Mouse (Mus musculus): ENCODE data around the gene Gmnn. TPM values are rescaled to one million over a fixed set of nuclear protein-coding genes. Genes with fewer than 3 reads are reported as not detected.
A peak's percentile ranks its signal among the peaks of the same experiment; 100 is the strongest.

The Gmnn gene
- total and polyA plus RNA-seq, 3 experiments = 127 to 155 (median 129) TPM

DNA sequence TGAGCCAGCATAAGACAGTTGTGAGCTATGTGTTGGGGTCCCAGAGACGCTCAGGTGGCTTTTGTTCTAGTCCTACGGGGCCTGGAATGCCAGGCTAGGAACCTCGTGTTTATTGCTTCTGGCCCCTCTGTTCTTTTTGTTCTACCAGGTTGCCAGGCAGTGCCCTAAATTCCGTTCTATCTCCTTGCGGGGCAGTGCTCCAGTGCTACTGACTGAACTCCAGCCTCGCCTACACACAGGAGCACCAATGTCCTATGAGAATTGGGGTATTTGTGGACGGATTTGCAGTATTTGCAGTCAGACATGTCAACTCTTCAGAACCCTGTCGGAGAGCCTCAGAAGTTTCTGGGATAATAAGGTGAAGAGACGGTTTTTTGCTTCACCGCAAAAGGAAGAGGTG, 20.7 kb downstream of the Gmnn start, which contains the start of gene Armh2:
TSS of gene Armh2 (plus strand) at position 205 of the 400 bp plus-strand sequence.
- no peak for DNase-seq (ENCODE audit: low read depth, low spot score)
- H3K36me3 ChIP-seq (ENCODE audit: control insufficient read depth in 1 of 2, insufficient read depth in 2 of 2, low read length in 2 of 2) = no peaks in the 10 kb centered on the region
- no peak within 1 kb of the TSS for H3K27ac ChIP-seq (ENCODE audit: control insufficient read depth, low read depth, low read length)
- TF ChIP-seq RAD21 (IDR thresholded peaks at IDR 0.05; ENCODE audit: low read depth, low read length) (no peak), SIN3A (IDR thresholded peaks at IDR 0.05; ENCODE audit: low read length) (no peak), ZKSCAN1 (IDR thresholded peaks at IDR 0.05; ENCODE audit: low read depth, low read length) (no peak), EP300 (IDR thresholded peaks at IDR 0.05; ENCODE audit: low read depth in 1 of 2, low read length in 2 of 2) (no peak), MAFK (IDR thresholded peaks at IDR 0.05; ENCODE audit: borderline replicate concordance, low read depth, low read length) (no peak), SMC3 (IDR thresholded peaks at IDR 0.05; ENCODE audit: low read depth, low read length) (no peak), JUND (IDR thresholded peaks at IDR 0.05; ENCODE audit: low read depth, low read length) (no peak), MEF2A (IDR thresholded peaks at IDR 0.05; ENCODE audit: extremely low read depth, insufficient replicate concordance, low read depth, low read length, poor library complexity, severe bottlenecking) (no peak)
- H3K9me3 ChIP-seq (replicated peaks; ENCODE audit: insufficient read depth, low read length) = no peaks in the 10 kb centered on the region
- no peaks in the 10 kb centered on the region for H3K27me3 ChIP-seq (ENCODE audit: control insufficient read depth in 1 of 2, insufficient read depth in 2 of 2, low read length in 2 of 2)
- no peak within 1 kb of the TSS for H3K4me3 ChIP-seq (ENCODE audit: control insufficient read depth in 1 of 2, insufficient read depth in 1 of 2, low read depth in 2 of 2, low read length in 2 of 2)
- H3K4me1 ChIP-seq (ENCODE audit: control insufficient read depth in 1 of 2, insufficient read depth in 2 of 2, low read length in 2 of 2) = no peaks in the 10 kb centered on the region; a peak in 1 of 4 replicates
- H3K9ac ChIP-seq (ENCODE audit: control insufficient read depth, low read depth, low read length, poor library complexity, severe bottlenecking) = no peak within 1 kb of the TSS
- H3K79me2 ChIP-seq (ENCODE audit: control insufficient read depth, insufficient read depth, low read length, poor library complexity) = no peaks in the 10 kb centered on the region

DNA sequence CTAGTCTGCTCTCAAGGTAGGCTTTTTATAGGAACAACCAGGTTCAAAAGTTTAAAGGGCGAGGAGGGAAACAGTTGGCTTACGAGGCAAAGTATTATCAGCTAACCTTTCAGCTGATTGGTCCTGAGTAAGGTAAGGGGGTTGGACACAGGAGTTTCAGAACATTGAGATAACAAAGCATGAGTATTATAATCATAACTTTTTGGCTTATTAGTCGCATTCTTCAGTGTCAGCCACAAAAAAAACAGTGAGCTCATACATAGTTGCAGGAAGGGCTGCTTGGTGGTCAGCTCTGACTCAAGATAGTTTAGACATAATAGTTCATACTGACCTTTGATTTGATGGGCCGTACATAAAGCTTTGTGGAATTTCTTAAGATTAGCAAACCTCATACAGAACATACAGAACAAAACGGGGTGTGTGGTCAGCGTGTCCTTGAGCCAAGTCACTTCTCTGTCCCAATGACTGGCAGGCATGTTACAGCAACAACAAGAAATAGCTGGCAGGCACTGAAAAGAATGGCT, 26.1 kb downstream of the Gmnn start:
- peaks cover 0 to 3% of the 10 kb centered on the region in 2 experiments; a peak in 1 of 4 replicates for H3K4me1 ChIP-seq (ENCODE audit: control insufficient read depth in 1 of 2, insufficient read depth in 2 of 2, low read length in 2 of 2)
- H3K9ac ChIP-seq (ENCODE audit: control insufficient read depth, low read depth, low read length, poor library complexity, severe bottlenecking) = no peak overlapping the region
- H3K79me2 ChIP-seq (ENCODE audit: control insufficient read depth, insufficient read depth, low read length, poor library complexity) = no peaks in the 10 kb centered on the region
- peaks cover 0 to 3% of the 10 kb centered on the region in 2 experiments; a peak in 2 of 4 replicates for H3K36me3 ChIP-seq (ENCODE audit: control insufficient read depth in 1 of 2, insufficient read depth in 2 of 2, low read length in 2 of 2)
- no peaks in the 10 kb centered on the region for H3K9me3 ChIP-seq (replicated peaks; ENCODE audit: insufficient read depth, low read length)
- H3K4me3 ChIP-seq (ENCODE audit: control insufficient read depth in 1 of 2, insufficient read depth in 1 of 2, low read depth in 2 of 2, low read length in 2 of 2) = no peak overlapping the region
- peak; percentile 43 for DNase-seq (ENCODE audit: low read depth, low spot score)
- H3K27me3 ChIP-seq (ENCODE audit: control insufficient read depth in 1 of 2, insufficient read depth in 2 of 2, low read length in 2 of 2) = no peaks in the 10 kb centered on the region
- TF ChIP-seq POLR2AphosphoS2 (IDR thresholded peaks at IDR 0.05; ENCODE audit: low read length) (no peak), GATA1 (IDR thresholded peaks at IDR 0.05; ENCODE audit: low read depth, low read length) (0 out of 2 replicates have a peak, but pooled peaks have one; percentile 2)
- no peak overlapping the region for H3K27ac ChIP-seq (ENCODE audit: control insufficient read depth, low read depth, low read length)

DNA sequence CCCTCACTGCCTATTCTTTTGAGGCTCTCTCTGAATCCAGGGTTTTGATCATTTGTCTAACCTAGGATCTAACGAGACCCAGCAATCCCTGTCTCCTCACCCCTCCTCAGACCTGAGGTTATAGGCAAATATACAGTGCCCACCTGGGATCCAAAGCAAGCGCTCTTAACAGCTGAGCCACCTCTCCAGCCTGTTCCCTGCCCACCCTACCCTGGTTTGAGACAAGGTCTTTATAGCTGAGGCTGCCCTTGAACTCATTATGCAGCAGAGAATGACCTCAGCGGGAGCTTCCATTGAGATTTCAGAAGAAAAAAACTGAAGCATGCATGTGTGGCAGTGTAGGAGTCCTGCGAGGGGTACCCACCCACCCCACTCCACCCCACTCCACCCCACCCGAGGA, 27.2 kb downstream of the Gmnn start:
- no peaks in the 10 kb centered on the region for H3K9me3 ChIP-seq (replicated peaks; ENCODE audit: insufficient read depth, low read length)
- H3K27ac ChIP-seq (ENCODE audit: control insufficient read depth, low read depth, low read length) = no peak overlapping the region
- H3K4me3 ChIP-seq (ENCODE audit: control insufficient read depth in 1 of 2, insufficient read depth in 1 of 2, low read depth in 2 of 2, low read length in 2 of 2) = no peak overlapping the region
- no peaks in the 10 kb centered on the region for H3K27me3 ChIP-seq (ENCODE audit: control insufficient read depth in 1 of 2, insufficient read depth in 2 of 2, low read length in 2 of 2)
- TF ChIP-seq TCF12 (IDR thresholded peaks at IDR 0.05; ENCODE audit: low read depth, low read length) (no peak), MAZ (IDR thresholded peaks at IDR 0.05; ENCODE audit: low read depth, low read length) (no peak), RCOR1 (IDR thresholded peaks at IDR 0.05; ENCODE audit: low read depth, low read length) (no peak), MXI1 (IDR thresholded peaks at IDR 0.05; ENCODE audit: low read depth, low read length) (no peak), TAL1 (IDR thresholded peaks at IDR 0.05; ENCODE audit: low read length) (no peak), MYC (IDR thresholded peaks at IDR 0.05; ENCODE audit: low read depth, low read length) (no peak), ELF1 (IDR thresholded peaks at IDR 0.05; ENCODE audit: low read depth, low read length) (no peak), POLR2A (IDR thresholded peaks at IDR 0.05; ENCODE audit: control insufficient read depth in 1 of 2, insufficient read depth in 1 of 2, low read depth in 1 of 2, low read length in 2 of 2, poor library complexity in 1 of 2) (no peak), CTCF (IDR thresholded peaks at IDR 0.05 in 2 of 3, conservative IDR thresholded peaks at IDR 0.05 in 1 of 3; ENCODE audit: control insufficient read depth in 1 of 3, insufficient read depth in 1 of 3, low read depth in 2 of 3, low read length in 3 of 3, poor library complexity in 1 of 3, severe bottlenecking in 1 of 3) (no peak), SIN3A (IDR thresholded peaks at IDR 0.05; ENCODE audit: low read length) (no peak), CHD1 (IDR thresholded peaks at IDR 0.05; ENCODE audit: low read depth, low read length) (no peak), ZMIZ1 (IDR thresholded peaks at IDR 0.05; ENCODE audit: low read depth, low read length) (no peak), MAFK (IDR thresholded peaks at IDR 0.05; ENCODE audit: borderline replicate concordance, low read depth, low read length) (no peak), TBP (IDR thresholded peaks at IDR 0.05; ENCODE audit: low read depth, low read length) (no peak), ZNF384 (IDR thresholded peaks at IDR 0.05; ENCODE audit: low read depth, low read length) (no peak), KAT2A (conservative IDR thresholded peaks at IDR 0.05; ENCODE audit: low read depth, low read length) (no peak), CHD2 (IDR thresholded peaks at IDR 0.05; ENCODE audit: low read length) (no peak), SMC3 (IDR thresholded peaks at IDR 0.05; ENCODE audit: low read depth, low read length) (no peak)
- no peaks in the 10 kb centered on the region for H3K79me2 ChIP-seq (ENCODE audit: control insufficient read depth, insufficient read depth, low read length, poor library complexity)
- DNase-seq (ENCODE audit: low read depth, low spot score) = no peak
- H3K9ac ChIP-seq (ENCODE audit: control insufficient read depth, low read depth, low read length, poor library complexity, severe bottlenecking) = no peak overlapping the region
- H3K36me3 ChIP-seq (ENCODE audit: control insufficient read depth in 1 of 2, insufficient read depth in 2 of 2, low read length in 2 of 2) = peaks cover 0 to 3% of the 10 kb centered on the region in 2 experiments; a peak in 2 of 4 replicates
- peaks cover 0 to 3% of the 10 kb centered on the region in 2 experiments; a peak in 1 of 4 replicates for H3K4me1 ChIP-seq (ENCODE audit: control insufficient read depth in 1 of 2, insufficient read depth in 2 of 2, low read length in 2 of 2)
